ENCODE assay signal across 8 mouse cellular contexts in genomic region chr10:73098966-73099845, GRCm38 (mm10). TPM values are rescaled to one million over a fixed set of nuclear protein-coding genes. Genes with fewer than 3 reads are reported as not detected.
A peak's percentile ranks its signal among the peaks of the same experiment; 100 is the strongest.
DNase-seq lines count a peak whose midpoint lies in the region; ATAC-seq and TF ChIP-seq lines count a peak whose summit lies in the region.

Gene Pcdh15, plus strand, starts transcription at chr10:73099342.

- H3K4me3 ChIP-seq in kidney, embryonic 14.5 days (ENCODE audit: low read length) = peak within 1 kb of the TSS; percentile 61
- peak within 1 kb of the TSS; percentile 88 for H3K4me3 ChIP-seq in cortical plate, adult 2 months (ENCODE audit: insufficient read depth, low read length)
- peak within 1 kb of the TSS; percentile 62 for H3K4me3 ChIP-seq in neural tube, embryonic 12.5 days

- DNase-seq in kidney, postnatal 25 days = no peak
- peak in 1 of 2 experiments; percentile 44 for DNase-seq in frontal cortex, adult 2 months (ENCODE audit: extremely low spot score in 1 of 2, low spot score in 1 of 2)
- DNase-seq in left cerebral cortex, postnatal 25 days (ENCODE audit: low spot score in 2 of 2) = peak; percentile 52 to 58
- no peak for DNase-seq in natural killer cell, adult 2 months (ENCODE audit: low spot score in 2 of 2)
- no peak for DNase-seq in ovary, postnatal 10 days (ENCODE audit: low spot score)

- peak within 1 kb of the TSS; percentile 57 for H3K4me2 ChIP-seq in kidney, embryonic 14.5 days (replicated peaks; ENCODE audit: low read depth, low read length)
- H3K4me2 ChIP-seq in neural tube, embryonic 12.5 days (replicated peaks) = peak within 1 kb of the TSS; percentile 95

- WGBS in kidney, embryonic 14.5 days = under 1% methylated on average over 79 of the region's 79 CpGs
- whole genome bisulfite sequencing in neural tube, embryonic 12.5 days = under 1% methylated on average over 79 of the region's 79 CpGs

- H3K9me3 ChIP-seq in kidney, embryonic 14.5 days (ENCODE audit: control insufficient read depth, low read length) = no peaks in the 10 kb centered on the region
- no peaks in the 10 kb centered on the region for H3K9me3 ChIP-seq in neural tube, embryonic 12.5 days

- peak within 1 kb of the TSS; percentile 32; the same call in 1 of the 2 replicates for H3K9ac ChIP-seq in kidney, embryonic 14.5 days (ENCODE audit: low read depth, low read length)
- peak within 1 kb of the TSS; percentile 62 for H3K9ac ChIP-seq in neural tube, embryonic 12.5 days

- no peaks in the 10 kb centered on the region for H3K36me3 ChIP-seq in kidney, embryonic 14.5 days (ENCODE audit: control insufficient read depth, insufficient read depth, low read length)
- no peaks in the 10 kb centered on the region for H3K36me3 ChIP-seq in neural tube, embryonic 12.5 days

- intact Hi-C loops in left cerebral cortex, postnatal 25 days (cut with DNase I) = loop anchor here (5.0 to 10.0 kb wide), 4 partner anchors 77 to 1674 kb away; partner anchors contain the start of gene Zwint

- TF ChIP-seq POLR2A in cortical plate, adult 2 months (IDR thresholded peaks at IDR 0.05; ENCODE audit: extremely low read depth, insufficient read depth, low read length) = no peak

- ATAC-seq in kidney, embryonic 14.5 days (ENCODE audit: low FRiP score, low TSS enrichment) = peak; percentile 35; the same call in 1 of the 2 replicates
- peak; percentile 15; the same call in 1 of the 2 replicates for ATAC-seq in neural tube, embryonic 12.5 days (ENCODE audit: low FRiP score, low read depth)

- no peaks in the 10 kb centered on the region for H3K4me1 ChIP-seq in kidney, embryonic 14.5 days (ENCODE audit: control insufficient read depth, insufficient read depth, low read length)
- H3K4me1 ChIP-seq in cortical plate, adult 2 months (ENCODE audit: control insufficient read depth, insufficient read depth, low read length) = peaks cover 2% of the 10 kb centered on the region; the same call in 1 of the 2 replicates
- peaks cover 15% of the 10 kb centered on the region; the same call in 1 of the 2 replicates for H3K4me1 ChIP-seq in neural tube, embryonic 12.5 days

- no peak within 1 kb of the TSS for H3K27ac ChIP-seq in kidney, embryonic 14.5 days (ENCODE audit: low read depth, low read length)
- peak within 1 kb of the TSS; percentile 68 for H3K27ac ChIP-seq in cortical plate, adult 2 months (ENCODE audit: insufficient read depth, low read length)
- no peak within 1 kb of the TSS for H3K27ac ChIP-seq in neural tube, embryonic 12.5 days

- H3K27me3 ChIP-seq in kidney, embryonic 14.5 days (ENCODE audit: control insufficient read depth, insufficient read depth, low read length) = peaks cover 43% of the 10 kb centered on the region
- H3K27me3 ChIP-seq in neural tube, embryonic 12.5 days (replicated peaks) = peaks cover 43% of the 10 kb centered on the region

- TF ChIP-seq CTCF in cortical plate, adult 2 months (IDR thresholded peaks at IDR 0.05; ENCODE audit: extremely low read depth, insufficient read depth, low read length) = no peak

RNA-seq across cellular contexts. Expression of gene Pcdh15, which starts in this region (rescaled TPM):
- polyA plus RNA-seq in kidney, embryonic 14.5 days (2014; fragmentation: Nextera tagmentation; extraction: Ambion mirVana) = 0.62 and 0.63 TPM in 2 replicates
- polyA plus RNA-seq in cortical plate, adult 2 months (2012; rRNA removed) = 14.9 and 16.9 TPM in 2 replicates
- 20.8 and 23.2 TPM in 2 replicates for polyA plus RNA-seq in frontal cortex, adult 2 months (2012; rRNA removed)
- 10 to 100 TPM; 28.5 to 34.1 TPM for total RNA-seq in left cerebral cortex, postnatal 25 days (2021)
- 7.1 and 7.7 TPM in 2 replicates for polyA plus RNA-seq in neural tube, embryonic 12.5 days (2016; fragmentation: Nextera tagmentation; extraction: Ambion mirVana)

Comparison
In these comparisons a context has a peak if more than half of its experiments do, and no peak if none do; other contexts are left out.
1. Peak in ATAC-seq, H3K4me3 ChIP-seq, H3K9ac ChIP-seq and H3K4me2 ChIP-seq in kidney, embryonic 14.5 days; RNA of the gene not detected or under 1 TPM.
2. DNase-seq: peak in left cerebral cortex, postnatal 25 days (2 of 2); none in kidney, postnatal 25 days (0 of 2), natural killer cell, adult 2 months (0 of 2) and ovary, postnatal 10 days (single experiment).
3. Peak in every context shown above with its lines, with median percentiles within 50 percentile points of each other: H3K4me3 ChIP-seq.